Mouse (Mus musculus): ENCODE measurements around the gene Tsen54. TPM values are rescaled to one million over a fixed set of nuclear protein-coding genes. Genes with fewer than 3 reads are reported as not detected.

Tsen54 gene
- polyA plus RNA-seq, 1 experiment from 2014 or later, result 37.7 TPM

GRCm38 (mm10) chr11:115823774-115824740 is 9.5 kb downstream of the Tsen54 start, which contains the start of gene Llgl2:
TSS of gene Llgl2 (plus strand) at chr11:115824049.
- WGBS, result under 1% methylated on average over 87 of the region's 87 CpGs
- H3K27me3 ChIP-seq (replicated peaks; ENCODE audit: control insufficient read depth, insufficient read depth, low read length), result no peaks in the 10 kb centered on the region
- peak within 1 kb of the TSS; percentile 81 for H3K4me3 ChIP-seq (ENCODE audit: low read length)
- ATAC-seq, result peak; percentile 98
- peaks cover 20% of the 10 kb centered on the region for H3K4me1 ChIP-seq (ENCODE audit: control insufficient read depth, insufficient read depth, low read length)
- peak within 1 kb of the TSS; percentile 88 for H3K4me2 ChIP-seq (ENCODE audit: low read depth, low read length)
- H3K9ac ChIP-seq (ENCODE audit: low read depth, low read length), result peak within 1 kb of the TSS; percentile 88
- H3K27ac ChIP-seq (ENCODE audit: low read length), result peak within 1 kb of the TSS; percentile 92
- H3K36me3 ChIP-seq (ENCODE audit: control insufficient read depth, insufficient read depth, low read length), result peaks cover 10% of the 10 kb centered on the region
- no peaks in the 10 kb centered on the region for H3K9me3 ChIP-seq (ENCODE audit: control insufficient read depth, low read length)

- H3K27me3 ChIP-seq (replicated peaks; ENCODE audit: control insufficient read depth, insufficient read depth, low read length), result no peaks in the 10 kb centered on the region
- H3K36me3 ChIP-seq (ENCODE audit: control insufficient read depth, insufficient read depth, low read length), result peaks cover 10% of the 10 kb centered on the region
- ATAC-seq, result peak; percentile 26
- no peaks in the 10 kb centered on the region for H3K9me3 ChIP-seq (ENCODE audit: control insufficient read depth, low read length)
- H3K4me1 ChIP-seq (ENCODE audit: control insufficient read depth, insufficient read depth, low read length), result peaks cover 25% of the 10 kb centered on the region
- 10% methylated on average over 11 of the region's 11 CpGs for WGBS
- peak overlapping the region; percentile 88 for H3K4me2 ChIP-seq (ENCODE audit: low read depth, low read length)
- peak overlapping the region; percentile 88 for H3K9ac ChIP-seq (ENCODE audit: low read depth, low read length)
- peak overlapping the region; percentile 92 for H3K27ac ChIP-seq (ENCODE audit: low read length)
- H3K4me3 ChIP-seq (ENCODE audit: low read length), result peak overlapping the region; percentile 81
Observed at GRCm38 (mm10) chr11:115824813-115825212, 10.3 kb downstream of the Tsen54 start.

DNA sequence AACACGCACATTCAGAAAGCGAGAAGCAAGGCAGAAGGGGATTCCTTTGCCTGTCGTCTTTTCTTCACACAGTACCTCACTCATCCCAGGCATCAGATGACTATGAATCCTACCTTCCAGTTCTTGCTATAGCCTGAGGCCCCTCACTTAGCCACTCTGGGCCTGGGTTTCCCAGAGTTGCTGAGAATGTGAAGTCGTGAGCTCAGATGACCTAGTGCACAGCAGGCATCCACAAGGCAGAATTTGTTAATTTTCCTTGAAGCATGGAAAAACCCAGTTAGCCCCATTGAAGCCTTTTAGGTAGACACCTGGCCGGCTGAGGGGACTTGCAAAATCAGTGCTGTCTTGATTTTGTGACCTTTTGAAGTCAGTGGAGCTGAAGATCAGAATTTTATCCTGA is 12.0 kb downstream of the Tsen54 start:
- H3K27ac ChIP-seq (ENCODE audit: low read length), result no peak overlapping the region
- WGBS, result 58% methylated on average over 5 of the region's 5 CpGs
- H3K4me2 ChIP-seq (ENCODE audit: low read depth, low read length), result peak overlapping the region; percentile 88
- H3K36me3 ChIP-seq (ENCODE audit: control insufficient read depth, insufficient read depth, low read length), result peaks cover 10% of the 10 kb centered on the region; the same call in 1 of the 2 replicates
- peaks cover 42% of the 10 kb centered on the region for H3K4me1 ChIP-seq (ENCODE audit: control insufficient read depth, insufficient read depth, low read length)
- H3K9ac ChIP-seq (ENCODE audit: low read depth, low read length), result no peak overlapping the region; the same call in 1 of the 2 replicates
- H3K4me3 ChIP-seq (ENCODE audit: low read length), result peak overlapping the region; percentile 81; the same call in 1 of the 2 replicates
- H3K27me3 ChIP-seq (replicated peaks; ENCODE audit: control insufficient read depth, insufficient read depth, low read length), result no peaks in the 10 kb centered on the region
- H3K9me3 ChIP-seq (ENCODE audit: control insufficient read depth, low read length), result no peaks in the 10 kb centered on the region
- no peak for ATAC-seq

DNA sequence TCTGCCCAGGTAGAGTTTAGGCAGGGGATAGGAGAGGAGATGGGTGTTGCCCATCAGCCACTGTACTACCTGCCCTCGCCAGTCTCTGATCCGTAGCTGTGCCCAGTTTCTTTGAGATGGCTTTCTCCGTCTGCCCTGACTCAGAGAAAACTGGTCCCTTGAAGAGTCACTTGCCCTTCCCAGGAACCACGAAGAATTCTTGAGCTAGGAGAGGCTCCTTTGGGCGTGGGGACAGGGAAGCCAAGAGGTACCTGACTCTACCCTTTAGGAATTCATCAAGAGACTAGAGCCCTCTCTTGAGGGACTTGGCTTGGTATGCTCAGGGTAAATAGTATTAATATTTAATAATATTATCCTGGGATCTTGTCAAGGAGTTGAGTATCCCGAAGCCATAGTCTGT is 13.1 kb downstream of the Tsen54 start:
- Histone ChIP-seq H3K36me3 (ENCODE audit: control insufficient read depth, insufficient read depth, low read length) (0 out of 2 replicates have a peak, but pooled peaks cover 2% of the 10 kb centered on the region), H3K4me2 (ENCODE audit: low read depth, low read length) (no peak overlapping the region; the same call in 1 of the 2 replicates), H3K27ac (ENCODE audit: low read length) (no peak overlapping the region), H3K9me3 (ENCODE audit: control insufficient read depth, low read length) (no peaks in the 10 kb centered on the region), H3K4me3 (ENCODE audit: low read length) (no peak overlapping the region), H3K27me3 (replicated peaks; ENCODE audit: control insufficient read depth, insufficient read depth, low read length) (no peaks in the 10 kb centered on the region), H3K9ac (ENCODE audit: low read depth, low read length) (no peak overlapping the region), H3K4me1 (ENCODE audit: control insufficient read depth, insufficient read depth, low read length) (peaks cover 53% of the 10 kb centered on the region)
- 73% methylated on average over 6 of the region's 6 CpGs for WGBS
- ATAC-seq, result no peak

DNA sequence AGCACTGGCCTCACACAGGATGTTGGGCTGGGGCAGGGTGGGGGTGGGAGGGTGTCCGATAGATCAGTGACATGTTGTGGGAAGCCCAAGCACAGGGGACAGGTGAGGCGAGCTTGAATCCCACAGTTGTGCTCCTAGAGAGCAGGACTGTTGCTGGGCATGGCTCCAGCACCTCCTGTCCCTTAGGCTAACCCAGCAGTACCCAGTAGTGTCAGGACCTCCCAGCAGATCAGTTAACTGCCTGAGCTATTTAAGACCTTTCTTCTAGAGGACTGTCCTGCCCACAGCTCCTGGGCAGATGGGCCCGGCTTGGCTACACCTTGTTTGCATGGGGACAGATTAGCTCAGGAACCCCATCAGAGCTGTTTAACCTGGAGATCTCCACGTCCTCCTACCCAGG is 14.5 kb downstream of the Tsen54 start:
- ATAC-seq, result no peak
- Histone ChIP-seq H3K36me3 (ENCODE audit: control insufficient read depth, insufficient read depth, low read length) (no peaks in the 10 kb centered on the region), H3K4me3 (ENCODE audit: low read length) (no peak overlapping the region), H3K4me2 (ENCODE audit: low read depth, low read length) (no peak overlapping the region), H3K27ac (ENCODE audit: low read length) (no peak overlapping the region), H3K27me3 (replicated peaks; ENCODE audit: control insufficient read depth, insufficient read depth, low read length) (no peaks in the 10 kb centered on the region), H3K4me1 (ENCODE audit: control insufficient read depth, insufficient read depth, low read length) (peaks cover 62% of the 10 kb centered on the region), H3K9ac (ENCODE audit: low read depth, low read length) (peak overlapping the region; percentile 10; the same call in 1 of the 2 replicates), H3K9me3 (ENCODE audit: control insufficient read depth, low read length) (no peaks in the 10 kb centered on the region)
- 45% methylated on average over 4 of the region's 4 CpGs for WGBS

- peaks cover 79% of the 10 kb centered on the region for H3K4me1 ChIP-seq (ENCODE audit: control insufficient read depth, insufficient read depth, low read length)
- WGBS, result 31% methylated on average over 25 of the region's 25 CpGs
- peak overlapping the region; percentile 35 for H3K9ac ChIP-seq (ENCODE audit: low read depth, low read length)
- peak overlapping the region; percentile 32 for H3K4me2 ChIP-seq (ENCODE audit: low read depth, low read length)
- H3K9me3 ChIP-seq (ENCODE audit: control insufficient read depth, low read length), result no peaks in the 10 kb centered on the region
- H3K27me3 ChIP-seq (replicated peaks; ENCODE audit: control insufficient read depth, insufficient read depth, low read length), result no peaks in the 10 kb centered on the region
- H3K27ac ChIP-seq (ENCODE audit: low read length), result 0 out of 2 replicates have a peak overlapping the region, but pooled peaks have one; percentile 27
- no peak for ATAC-seq
- no peaks in the 10 kb centered on the region for H3K36me3 ChIP-seq (ENCODE audit: control insufficient read depth, insufficient read depth, low read length)
- H3K4me3 ChIP-seq (ENCODE audit: low read length), result peak overlapping the region; percentile 13
Observed at GRCm38 (mm10) chr11:115830550-115831325, 16.2 kb downstream of the Tsen54 start.

DNA sequence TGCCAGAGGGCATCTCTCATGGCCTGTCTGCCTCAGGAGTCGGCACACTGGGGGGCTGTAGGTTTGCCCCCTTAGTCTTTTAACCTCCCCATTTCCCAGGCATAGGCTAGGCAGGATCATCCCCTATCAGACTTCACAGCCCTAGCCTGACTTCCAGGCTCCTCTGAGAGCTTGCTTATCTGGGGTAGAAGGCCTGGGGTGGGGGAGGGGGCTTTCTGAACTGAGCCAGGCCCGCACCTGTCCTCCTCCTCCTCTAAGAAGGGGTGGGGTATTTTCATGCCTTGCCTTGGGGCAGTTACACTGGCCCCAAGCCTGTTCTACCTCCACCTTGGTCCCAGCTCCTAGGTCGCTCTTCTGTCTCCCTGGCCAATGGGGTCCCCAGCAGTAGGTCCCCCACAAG is 17.0 kb downstream of the Tsen54 start:
- 0 out of 2 replicates have a peak overlapping the region, but pooled peaks have one; percentile 18 for H3K9ac ChIP-seq (ENCODE audit: low read depth, low read length)
- H3K9me3 ChIP-seq (ENCODE audit: control insufficient read depth, low read length), result no peaks in the 10 kb centered on the region
- H3K4me3 ChIP-seq (ENCODE audit: low read length), result no peak overlapping the region
- no peaks in the 10 kb centered on the region for H3K27me3 ChIP-seq (replicated peaks; ENCODE audit: control insufficient read depth, insufficient read depth, low read length)
- peak overlapping the region; percentile 43 for H3K27ac ChIP-seq (ENCODE audit: low read length)
- H3K36me3 ChIP-seq (ENCODE audit: control insufficient read depth, insufficient read depth, low read length), result no peaks in the 10 kb centered on the region
- peak overlapping the region; percentile 10; the same call in 1 of the 2 replicates for H3K4me2 ChIP-seq (ENCODE audit: low read depth, low read length)
- WGBS, result 42% methylated on average over 3 of the region's 3 CpGs
- no peak for ATAC-seq
- H3K4me1 ChIP-seq (ENCODE audit: control insufficient read depth, insufficient read depth, low read length), result peaks cover 86% of the 10 kb centered on the region

- peak overlapping the region; percentile 30; the same call in 1 of the 2 replicates for H3K4me2 ChIP-seq (ENCODE audit: low read depth, low read length)
- H3K9ac ChIP-seq (ENCODE audit: low read depth, low read length), result peak overlapping the region; percentile 38; the same call in 1 of the 2 replicates
- 48% methylated on average over 6 of the region's 6 CpGs for WGBS
Observed at GRCm38 (mm10) chr11:115832064-115832463, 17.5 kb downstream of the Tsen54 start.

GRCm38 (mm10) chr11:115832523-115832922 is 18.0 kb downstream of the Tsen54 start:
- H3K4me1 ChIP-seq (ENCODE audit: control insufficient read depth, insufficient read depth, low read length), result peaks cover 89% of the 10 kb centered on the region

More at GRCm38 (mm10) chr11:115832064-115832463, 17.5 kb downstream of the Tsen54 start:
- no peak for ATAC-seq
- Histone ChIP-seq H3K9me3 (ENCODE audit: control insufficient read depth, low read length) (no peaks in the 10 kb centered on the region), H3K27me3 (replicated peaks; ENCODE audit: control insufficient read depth, insufficient read depth, low read length) (no peaks in the 10 kb centered on the region), H3K27ac (ENCODE audit: low read length) (peak overlapping the region; percentile 47), H3K36me3 (ENCODE audit: control insufficient read depth, insufficient read depth, low read length) (no peaks in the 10 kb centered on the region), H3K4me1 (ENCODE audit: control insufficient read depth, insufficient read depth, low read length) (peaks cover 89% of the 10 kb centered on the region), H3K4me3 (ENCODE audit: low read length) (no peak overlapping the region)

More at GRCm38 (mm10) chr11:115832523-115832922, 18.0 kb downstream of the Tsen54 start:
- peak; percentile 43 for ATAC-seq
- no peaks in the 10 kb centered on the region for H3K9me3 ChIP-seq (ENCODE audit: control insufficient read depth, low read length)
- 13% methylated on average over 8 of the region's 8 CpGs for WGBS
- no peaks in the 10 kb centered on the region for H3K36me3 ChIP-seq (ENCODE audit: control insufficient read depth, insufficient read depth, low read length)
- no peaks in the 10 kb centered on the region for H3K27me3 ChIP-seq (replicated peaks; ENCODE audit: control insufficient read depth, insufficient read depth, low read length)
- H3K4me2 ChIP-seq (ENCODE audit: low read depth, low read length), result peak overlapping the region; percentile 30
- H3K27ac ChIP-seq (ENCODE audit: low read length), result peak overlapping the region; percentile 47
- peak overlapping the region; percentile 38 for H3K9ac ChIP-seq (ENCODE audit: low read depth, low read length)
- no peak overlapping the region for H3K4me3 ChIP-seq (ENCODE audit: low read length)

Data from intestine, embryonic 16.5 days (tissue).